In genomic region chr11:78347070-78347754, GRCm38 (mm10) we compare ENCODE assay signal across 9 mouse cellular contexts. TPM values are rescaled to one million over a fixed set of nuclear protein-coding genes. Genes with fewer than 3 reads are reported as not detected.
A peak's percentile ranks its signal among the peaks of the same experiment; 100 is the strongest.
DNase-seq lines count a peak whose midpoint lies in the region; ATAC-seq and TF ChIP-seq lines count a peak whose summit lies in the region.
"Had no signal": no experiment of that assay in that cellular context is flagged by ENCODE, and none has a peak within 500 bp of the region (broad histone marks: within the 10 kb centered on the region; RNA-seq: fewer than 3 reads in every experiment).

No protein-coding gene starts in this region.

- H3K4me1 ChIP-seq in forebrain, embryonic 14.5 days (ENCODE audit: control insufficient read depth, insufficient read depth, low read length), result peaks cover 5% of the 10 kb centered on the region; the same call in 1 of the 2 replicates
- H3K4me1 ChIP-seq in forebrain, embryonic 16.5 days (replicated peaks; ENCODE audit: control insufficient read depth, insufficient read depth, low read length), result peaks cover 21% of the 10 kb centered on the region
- H3K4me1 ChIP-seq in embryonic fibroblast, embryonic 13.5 days (ENCODE audit: control insufficient read depth, insufficient read depth, low read length), result no peaks in the 10 kb centered on the region
- H3K4me1 ChIP-seq in stomach, embryonic 14.5 days (ENCODE audit: control insufficient read depth, insufficient read depth, low read length), result peaks cover 26% of the 10 kb centered on the region

- peak; percentile 79 for DNase-seq in forebrain, embryonic 14.5 days (ENCODE audit: low spot score)
- peak; percentile 86 for DNase-seq in A20 (ENCODE audit: low read depth, low spot score)
- peak; percentile 75 to 82 for DNase-seq in adrenal gland, postnatal 36 days
- peak; percentile 77 to 78 for DNase-seq in layer of hippocampus, postnatal 10 days (ENCODE audit: low spot score in 2 of 2)

- no peak overlapping the region for H3K4me2 ChIP-seq in forebrain, embryonic 14.5 days (ENCODE audit: low read length)
- H3K4me2 ChIP-seq in forebrain, embryonic 16.5 days (ENCODE audit: low read length), result no peak overlapping the region
- no peak overlapping the region for H3K4me2 ChIP-seq in stomach, embryonic 14.5 days (replicated peaks; ENCODE audit: low read depth, low read length)

- no peak for ATAC-seq in forebrain, embryonic 14.5 days
- ATAC-seq in forebrain, embryonic 16.5 days, result no peak
- ATAC-seq in stomach, embryonic 14.5 days (ENCODE audit: insufficient number of reproducible peaks, insufficient read depth, low FRiP score, low read depth), result 0 out of 2 replicates have a peak, but pooled peaks have one; percentile 21

- no peak for TF ChIP-seq POLR2A in embryonic fibroblast, embryonic 13.5 days (IDR thresholded peaks at IDR 0.05; ENCODE audit: low read depth, low read length)

- WGBS in forebrain, embryonic 14.5 days, result 87% methylated on average over 10 of the region's 10 CpGs
- 90% methylated on average over 10 of the region's 10 CpGs for WGBS in forebrain, embryonic 16.5 days
- 93% methylated on average over 9 of the region's 10 CpGs for WGBS in macrophage (ENCODE audit: missing documents)
- 91% methylated on average over 10 of the region's 10 CpGs for WGBS in stomach, embryonic 14.5 days

- no peak overlapping the region for H3K9ac ChIP-seq in forebrain, embryonic 14.5 days (ENCODE audit: low read length)
- H3K9ac ChIP-seq in forebrain, embryonic 16.5 days (replicated peaks; ENCODE audit: low read depth, low read length), result no peak overlapping the region
- H3K9ac ChIP-seq in stomach, embryonic 14.5 days (replicated peaks; ENCODE audit: low read depth, low read length), result no peak overlapping the region

- no peaks in the 10 kb centered on the region for H3K9me3 ChIP-seq in forebrain, embryonic 14.5 days (replicated peaks; ENCODE audit: control insufficient read depth, low read length)
- H3K9me3 ChIP-seq in forebrain, embryonic 16.5 days (ENCODE audit: control insufficient read depth, low read length), result no peaks in the 10 kb centered on the region
- no peaks in the 10 kb centered on the region for H3K9me3 ChIP-seq in stomach, embryonic 14.5 days (ENCODE audit: control insufficient read depth, low read depth, low read length)

- H3K36me3 ChIP-seq in forebrain, embryonic 14.5 days (ENCODE audit: control insufficient read depth, insufficient read depth, low read length), result peaks cover 11% of the 10 kb centered on the region
- no peaks in the 10 kb centered on the region for H3K36me3 ChIP-seq in forebrain, embryonic 16.5 days (ENCODE audit: control insufficient read depth, insufficient read depth)
- no peaks in the 10 kb centered on the region for H3K36me3 ChIP-seq in macrophage (ENCODE audit: inconsistent target)
- H3K36me3 ChIP-seq in stomach, embryonic 14.5 days (ENCODE audit: control insufficient read depth, insufficient read depth, low read length), result peaks cover 10% of the 10 kb centered on the region

- no peak overlapping the region for H3K27ac ChIP-seq in forebrain, embryonic 14.5 days (ENCODE audit: low read depth, low read length)
- no peak overlapping the region for H3K27ac ChIP-seq in forebrain, embryonic 16.5 days (ENCODE audit: low read length)
- H3K27ac ChIP-seq in embryonic fibroblast, embryonic 13.5 days (ENCODE audit: insufficient read depth, low read length), result no peak overlapping the region
- peak overlapping the region; percentile 93 for H3K27ac ChIP-seq in macrophage
- H3K27ac ChIP-seq in stomach, embryonic 14.5 days (ENCODE audit: low read length), result no peak overlapping the region

- H3K27me3 ChIP-seq in forebrain, embryonic 14.5 days (replicated peaks; ENCODE audit: control insufficient read depth, insufficient read depth, low read length), result no peaks in the 10 kb centered on the region
- no peaks in the 10 kb centered on the region for H3K27me3 ChIP-seq in forebrain, embryonic 16.5 days (replicated peaks; ENCODE audit: control insufficient read depth, insufficient read depth, low read length)
- H3K27me3 ChIP-seq in stomach, embryonic 14.5 days (ENCODE audit: control insufficient read depth, insufficient read depth, low read length), result no peaks in the 10 kb centered on the region

- peaks cover 5% of the 10 kb centered on the region for H3K79me2 ChIP-seq in macrophage (ENCODE audit: inconsistent target)

- H3K4me3 ChIP-seq in forebrain, embryonic 14.5 days (ENCODE audit: low read depth, low read length), result no peak overlapping the region
- no peak overlapping the region for H3K4me3 ChIP-seq in forebrain, embryonic 16.5 days (replicated peaks; ENCODE audit: low read length)
- H3K4me3 ChIP-seq in embryonic fibroblast, embryonic 13.5 days (ENCODE audit: insufficient read depth, low read length), result no peak overlapping the region
- H3K4me3 ChIP-seq in macrophage (ENCODE audit: inconsistent target), result no peak overlapping the region
- H3K4me3 ChIP-seq in stomach, embryonic 14.5 days (ENCODE audit: low read depth, low read length), result no peak overlapping the region

- peak; percentile 71; the same call in 1 of the 2 replicates for TF ChIP-seq CTCF in embryonic fibroblast, embryonic 13.5 days (IDR thresholded peaks at IDR 0.05; ENCODE audit: borderline replicate concordance, insufficient read depth, low read length)

RNA-seq across cellular contexts. Expression of gene Unc119, which starts 3.9 kb away (rescaled TPM):
- 72.5 and 73.8 TPM in 2 replicates for polyA plus RNA-seq in forebrain, embryonic 14.5 days (2014; fragmentation: Nextera tagmentation; extraction: Ambion mirVana)
- polyA plus RNA-seq in forebrain, embryonic 16.5 days (2015; fragmentation: Nextera tagmentation; extraction: Ambion mirVana), result 68.6 and 69.1 TPM in 2 replicates
- 10 to 100 TPM; 32.8 to 37.3 TPM for total RNA-seq in adrenal gland, postnatal 36 days (2021)
- polyA plus RNA-seq in embryonic fibroblast, embryonic 13.5 days (2011; ENCODE audit: insufficient read length, low read depth, missing spikeins), result 14.4 and 19.2 TPM in 2 replicates
- total RNA-seq in layer of hippocampus, postnatal 10 days (2021), result 10 to 100 TPM; 37.6 to 39.0 TPM
- total RNA-seq in macrophage (2018; cell fraction: chromatin; rRNA removed), result 10 to 100 TPM in 14 of 26 experiments, 1 to 10 TPM in 12; 1.3 to 27.1 (median 10.6) TPM
- 10 to 100 TPM; 16.6 to 35.4 (median 28.4) TPM for total RNA-seq in macrophage (2018; cell fraction: cytosol; rRNA removed)
- 10 to 100 TPM in 13 of 26 experiments, 1 to 10 TPM in 13; 6.1 to 44.2 (median 10.0) TPM for total RNA-seq in macrophage (2018; cell fraction: nucleus; rRNA removed)
- polyA plus RNA-seq in macrophage (2018), result 21.6 to 57.5 TPM (median 31.3 TPM) in 3 replicates
- 45.9 and 47.5 TPM in 2 replicates for polyA plus RNA-seq in stomach, embryonic 14.5 days (2014; fragmentation: Nextera tagmentation; extraction: Ambion mirVana)

RNA-seq across cellular contexts. Expression of gene Pigs, which starts 19.0 kb away (rescaled TPM):
- polyA plus RNA-seq in forebrain, embryonic 14.5 days (2014; fragmentation: Nextera tagmentation; extraction: Ambion mirVana), result 46.8 and 51.0 TPM in 2 replicates
- polyA plus RNA-seq in forebrain, embryonic 16.5 days (2015; fragmentation: Nextera tagmentation; extraction: Ambion mirVana), result 61.1 and 61.4 TPM in 2 replicates
- 10 to 100 TPM; 54.0 to 57.7 TPM for total RNA-seq in adrenal gland, postnatal 36 days (2021)
- polyA plus RNA-seq in embryonic fibroblast, embryonic 13.5 days (2011; ENCODE audit: insufficient read length, low read depth, missing spikeins), result 62.1 and 65.0 TPM in 2 replicates
- 10 to 100 TPM; 75.0 to 75.9 TPM for total RNA-seq in layer of hippocampus, postnatal 10 days (2021)
- 10 to 100 TPM in 8 of 26 experiments, 1 to 10 TPM in 18; 2.2 to 25.9 (median 8.0) TPM for total RNA-seq in macrophage (2018; cell fraction: chromatin; rRNA removed)
- 10 to 100 TPM; 47.8 to 88.9 (median 66.9) TPM for total RNA-seq in macrophage (2018; cell fraction: cytosol; rRNA removed)
- total RNA-seq in macrophage (2018; cell fraction: nucleus; rRNA removed), result 100 to 1,000 TPM in 1 of 26 experiments, 10 to 100 TPM in 25; 14.4 to 101 (median 62.9) TPM
- 66.8 to 71.6 TPM (median 67.7 TPM) in 3 replicates for polyA plus RNA-seq in macrophage (2018)
- polyA plus RNA-seq in stomach, embryonic 14.5 days (2014; fragmentation: Nextera tagmentation; extraction: Ambion mirVana), result 67.7 and 69.8 TPM in 2 replicates

RNA-seq across cellular contexts. Expression of gene Aldoc, which starts 24.4 kb away (rescaled TPM):
- polyA plus RNA-seq in forebrain, embryonic 14.5 days (2014; fragmentation: Nextera tagmentation; extraction: Ambion mirVana), result 161 and 167 TPM in 2 replicates
- 152 and 186 TPM in 2 replicates for polyA plus RNA-seq in forebrain, embryonic 16.5 days (2015; fragmentation: Nextera tagmentation; extraction: Ambion mirVana)
- total RNA-seq in adrenal gland, postnatal 36 days (2021), result 10 to 100 TPM; 11.7 to 21.6 TPM
- 2.8 and 5.3 TPM in 2 replicates for polyA plus RNA-seq in embryonic fibroblast, embryonic 13.5 days (2011; ENCODE audit: insufficient read length, low read depth, missing spikeins)
- 100 to 1,000 TPM; 396 to 461 TPM for total RNA-seq in layer of hippocampus, postnatal 10 days (2021)
- 1 to 10 TPM in 12 of 26 experiments, under 1 TPM in 6, not detected in 8; 0.25 to 5.1 (median 1.7) TPM for total RNA-seq in macrophage (2018; cell fraction: chromatin; rRNA removed)
- total RNA-seq in macrophage (2018; cell fraction: cytosol; rRNA removed), result 10 to 100 TPM in 11 of 26 experiments, 1 to 10 TPM in 15; 1.7 to 29.1 (median 6.8) TPM
- total RNA-seq in macrophage (2018; cell fraction: nucleus; rRNA removed), result 1 to 10 TPM in 20 of 26 experiments, under 1 TPM in 6; 0.29 to 8.5 (median 2.2) TPM
- polyA plus RNA-seq in macrophage (2018), result 6.8 to 30.2 TPM (median 7.3 TPM) in 3 replicates
- 18.8 and 21.2 TPM in 2 replicates for polyA plus RNA-seq in stomach, embryonic 14.5 days (2014; fragmentation: Nextera tagmentation; extraction: Ambion mirVana)

RNA-seq across cellular contexts. Expression of gene Foxn1, which starts 39.1 kb away (rescaled TPM):
- not detected in 2 replicates for polyA plus RNA-seq in forebrain, embryonic 14.5 days (2014; fragmentation: Nextera tagmentation; extraction: Ambion mirVana)
- polyA plus RNA-seq in forebrain, embryonic 16.5 days (2015; fragmentation: Nextera tagmentation; extraction: Ambion mirVana), result not detected in 2 replicates
- total RNA-seq in adrenal gland, postnatal 36 days (2021), result under 1 TPM in 1 of 2 experiments, not detected in 1; 0.30 TPM
- 0.15 TPM in 1 of 2 replicates, not detected in the other for polyA plus RNA-seq in embryonic fibroblast, embryonic 13.5 days (2011; ENCODE audit: insufficient read length, low read depth, missing spikeins)
- not detected for total RNA-seq in layer of hippocampus, postnatal 10 days (2021)
- total RNA-seq in macrophage (2018; cell fraction: chromatin; rRNA removed), result not detected
- not detected for total RNA-seq in macrophage (2018; cell fraction: cytosol; rRNA removed)
- total RNA-seq in macrophage (2018; cell fraction: nucleus; rRNA removed), result not detected
- polyA plus RNA-seq in macrophage (2018), result not detected in 3 replicates
- 0.45 and 0.64 TPM in 2 replicates for polyA plus RNA-seq in stomach, embryonic 14.5 days (2014; fragmentation: Nextera tagmentation; extraction: Ambion mirVana)
- total RNA-seq: left cerebral cortex, postnatal 36 days had no signal

RNA-seq across cellular contexts. Expression of gene Spag5, which starts 45.9 kb away (rescaled TPM):
- 21.5 and 25.4 TPM in 2 replicates for polyA plus RNA-seq in forebrain, embryonic 14.5 days (2014; fragmentation: Nextera tagmentation; extraction: Ambion mirVana)
- 21.6 and 22.1 TPM in 2 replicates for polyA plus RNA-seq in forebrain, embryonic 16.5 days (2015; fragmentation: Nextera tagmentation; extraction: Ambion mirVana)
- total RNA-seq in adrenal gland, postnatal 36 days (2021), result 1 to 10 TPM; 4.1 to 4.3 TPM
- 22.6 and 35.1 TPM in 2 replicates for polyA plus RNA-seq in embryonic fibroblast, embryonic 13.5 days (2011; ENCODE audit: insufficient read length, low read depth, missing spikeins)
- 1 to 10 TPM; 6.5 to 7.1 TPM for total RNA-seq in layer of hippocampus, postnatal 10 days (2021)
- 10 to 100 TPM in 9 of 26 experiments, 1 to 10 TPM in 17; 1.9 to 34.0 (median 6.1) TPM for total RNA-seq in macrophage (2018; cell fraction: chromatin; rRNA removed)
- total RNA-seq in macrophage (2018; cell fraction: cytosol; rRNA removed), result 1 to 10 TPM in 11 of 26 experiments, under 1 TPM in 15; 0.31 to 3.4 (median 0.80) TPM
- 10 to 100 TPM in 1 of 26 experiments, 1 to 10 TPM in 23, under 1 TPM in 2; 0.58 to 24.7 (median 2.7) TPM for total RNA-seq in macrophage (2018; cell fraction: nucleus; rRNA removed)
- polyA plus RNA-seq in macrophage (2018), result 0.66 to 3.3 TPM (median 2.6 TPM) in 3 replicates
- 40.5 and 44.6 TPM in 2 replicates for polyA plus RNA-seq in stomach, embryonic 14.5 days (2014; fragmentation: Nextera tagmentation; extraction: Ambion mirVana)
